Mouse (Mus musculus) liver, embryonic 14.5 days (tissue): ENCODE results near the gene Helz. TPM values are rescaled to one million over a fixed set of nuclear protein-coding genes. Genes with fewer than 3 reads are reported as not detected.

Experiments
- ATAC-seq: fragments of 200-750 bp; cut with Nextera tagmentation; 2 replicates; pipeline ENCODE4 v1.8.0; 2017; ENCODE audit warnings: moderate number of reproducible peaks, mild to moderate bottlenecking, moderate library complexity; ENCODE audit not compliant: insufficient read depth
- DNase-seq, 3 experiments: peaks; one replicate each; pipeline ENCODE4 v3.0.0-alpha.2; 2012 to 2013; ENCODE audit warnings: low read depth in 3 of 3, low spot score in 3 of 3
- H3K27ac ChIP-seq: fragments of 300-500 bp; sonication (generic); 2 replicates; pipeline ENCODE4 v1.5.1; 2014; ENCODE audit warnings: moderate library complexity, mild to moderate bottlenecking, control low read depth, inconsistent platforms
- H3K27me3 ChIP-seq: fragments of 300-500 bp; sonication (generic); 2 replicates; pipeline ENCODE4 v1.6.1; 2014; ENCODE audit warnings: mild to moderate bottlenecking, low read length, moderate library complexity; ENCODE audit not compliant: control insufficient read depth, insufficient read depth
- H3K36me3 ChIP-seq: fragments of 300-500 bp; sonication (generic); replicated peaks from 2 replicates; pipeline ENCODE4 v1.6.1; 2014; ENCODE audit warnings: low read depth; ENCODE audit not compliant: control insufficient read depth, insufficient read depth
- H3K4me1 ChIP-seq, 2 experiments: fragments of 200-500 bp in 1 of 2; fragments of 300-500 bp in 1 of 2; sonication (generic) in 1 of 2; replicated peaks; 2 replicates each; pipeline ENCODE4 v1.6.1; 2012 to 2014; ENCODE audit warnings: antibody characterized with exemption in 1 of 2, inconsistent platforms in 1 of 2, low read length in 1 of 2; ENCODE audit not compliant: control insufficient read depth in 2 of 2, insufficient read depth in 2 of 2
- H3K4me2 ChIP-seq: fragments of 300-500 bp; sonication (generic); 2 replicates; pipeline ENCODE4 v1.6.1; 2014; ENCODE audit warnings: low read depth, mild to moderate bottlenecking, control low read depth, moderate library complexity
- H3K4me3 ChIP-seq, 2 experiments: fragments of 200-500 bp in 1 of 2; fragments of 300-500 bp in 1 of 2; sonication (generic) in 1 of 2; 2 replicates each; pipeline ENCODE4 v1.5.1; 2012 to 2014; ENCODE audit warnings: low read depth in 2 of 2, low read length in 2 of 2, mild to moderate bottlenecking in 2 of 2, control low read depth in 1 of 2, inconsistent platforms in 1 of 2, moderate library complexity in 1 of 2; ENCODE audit not compliant: insufficient read depth in 1 of 2
- H3K9ac ChIP-seq: fragments of 300-500 bp; sonication (generic); replicated peaks from 2 replicates; pipeline ENCODE4 v1.6.1; 2014; ENCODE audit warnings: mild to moderate bottlenecking, control low read depth, moderate library complexity
- H3K9me3 ChIP-seq: fragments of 300-500 bp; sonication (generic); 2 replicates; pipeline ENCODE4 v1.6.1; 2016; ENCODE audit warnings: low read length, mixed read lengths; ENCODE audit not compliant: control insufficient read depth
- CTCF ChIP-seq: IDR thresholded peaks from 2 replicates; pipeline ENCODE4 v1.5.1; 2016; ENCODE audit warnings: antibody characterized with exemption, low read depth, control low read depth
- EP300 ChIP-seq: IDR thresholded peaks from 2 replicates; pipeline ENCODE4 v1.6.1; 2016; ENCODE audit warnings: antibody characterized with exemption, low read depth
- WGBS: fragments of 180-500 bp; shearing (Covaris S2); extraction: QIAGEN DNeasy Blood & Tissue Kit; methylation state at CpG from one replicate; pipeline ENCODE4 v1.1.7; 2014; ENCODE audit not compliant: insufficient replicate concordance; 5-methylcytosine and 5-hydroxymethylcytosine counted together
- polyA plus RNA-seq, 2 experiments: library from polyadenylated mRNA; depleted of rRNA in 1 of 2; stranded (reverse) in 1 of 2; unstranded in 1 of 2; fragments of >200 nt; fragmentation: Nextera tagmentation in 1 of 2; extraction: Ambion mirVana in 1 of 2; gene quantifications; 2 replicates each; pipeline versions ENCODE4 v1.2.1 to v1.2.3; 2012 to 2014

Helz gene
- polyA plus RNA-seq, 2 experiments: 3.0 to 5.6 TPM

DNA sequence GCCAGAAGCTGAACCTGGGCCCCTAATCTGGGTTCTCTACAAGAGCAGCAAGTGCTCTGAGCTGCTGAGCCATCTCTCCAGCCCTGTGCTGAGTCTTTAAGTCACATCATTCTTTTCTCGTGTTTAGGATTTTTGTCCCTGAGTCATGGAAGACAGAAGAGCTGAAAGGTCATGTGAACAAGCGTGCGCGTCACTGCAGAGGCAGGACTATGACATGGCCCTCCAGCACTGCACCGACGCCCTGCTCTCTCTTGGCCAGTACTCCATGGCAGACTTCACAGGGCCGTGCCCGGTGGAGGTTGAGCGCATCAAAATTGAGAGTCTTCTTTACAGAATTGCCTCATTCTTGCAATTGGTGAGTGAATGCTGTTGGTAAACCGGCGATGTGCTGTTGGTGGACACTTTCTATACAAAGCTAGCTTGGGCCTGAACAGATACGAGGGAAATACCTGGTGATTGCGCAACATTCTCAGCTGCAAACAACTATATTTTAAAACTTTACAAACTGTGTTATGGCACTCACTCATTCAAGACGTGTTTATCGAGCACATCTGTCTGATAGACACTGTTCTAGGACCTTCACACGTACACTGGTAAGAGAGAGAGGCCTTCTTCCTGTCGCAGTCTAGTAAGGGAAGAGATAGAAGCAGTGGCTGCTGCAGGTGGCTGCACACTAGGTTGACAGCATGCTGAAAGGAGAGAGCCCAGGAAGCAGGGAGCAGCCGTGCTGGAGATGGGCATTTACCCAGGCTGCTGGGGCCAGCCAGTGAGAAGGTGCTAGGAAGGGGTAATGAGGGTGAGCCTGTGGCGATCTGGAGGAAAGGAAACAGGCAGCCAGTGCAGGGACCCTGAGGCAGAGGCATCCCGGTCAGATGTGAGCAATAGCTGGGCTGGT is 27.3 kb downstream of the Helz start:
- H3K4me2 ChIP-seq: no peak overlapping the region
- H3K4me3 ChIP-seq: no peak overlapping the region
- H3K36me3 ChIP-seq: peaks cover 11% of the 10 kb centered on the region
- no peak overlapping the region for H3K9ac ChIP-seq
- H3K4me1 ChIP-seq: peaks cover 0 to 11% of the 10 kb centered on the region in 2 experiments; a peak in 3 of 4 replicates
- H3K27me3 ChIP-seq: no peaks in the 10 kb centered on the region
- WGBS: 79% methylated on average over 20 of the region's 20 CpGs
- DNase-seq (no peak), ATAC-seq (no peak)
- no peaks in the 10 kb centered on the region for H3K9me3 ChIP-seq
- no peak for TF ChIP-seq CTCF
- TF ChIP-seq EP300: no peak
- no peak overlapping the region for H3K27ac ChIP-seq

DNA sequence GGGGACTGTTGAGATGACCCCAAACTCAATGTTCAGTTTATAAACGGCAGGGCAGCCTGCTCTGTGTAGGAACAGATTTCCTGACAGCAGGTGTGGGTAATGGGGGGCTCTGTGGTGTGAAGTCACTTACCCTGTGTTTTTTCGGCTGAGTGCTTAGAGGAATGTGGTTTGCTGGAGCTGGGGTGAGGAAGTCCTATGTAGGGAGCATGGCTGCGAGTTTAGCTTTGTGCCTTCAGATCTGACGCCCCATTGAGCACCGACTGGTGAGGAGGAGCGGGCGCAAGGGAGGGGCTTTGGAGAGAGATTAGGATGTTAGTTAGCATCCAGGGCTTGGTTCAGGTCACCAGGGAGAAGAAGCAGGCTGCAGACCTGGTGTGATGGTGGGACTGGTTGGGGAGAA is 28.5 kb downstream of the Helz start:
- Histone ChIP-seq H3K4me1 (peaks cover 0 to 11% of the 10 kb centered on the region in 2 experiments; a peak in 3 of 4 replicates), H3K27me3 (no peaks in the 10 kb centered on the region), H3K9ac (no peak overlapping the region), H3K36me3 (peaks cover 11% of the 10 kb centered on the region), H3K27ac (no peak overlapping the region), H3K4me2 (no peak overlapping the region), H3K9me3 (no peaks in the 10 kb centered on the region), H3K4me3 (no peak overlapping the region)
- WGBS: 81% methylated on average over 7 of the region's 7 CpGs
- ATAC-seq (no peak), DNase-seq (no peak)
- TF ChIP-seq CTCF: no peak
- no peak for TF ChIP-seq EP300

DNA sequence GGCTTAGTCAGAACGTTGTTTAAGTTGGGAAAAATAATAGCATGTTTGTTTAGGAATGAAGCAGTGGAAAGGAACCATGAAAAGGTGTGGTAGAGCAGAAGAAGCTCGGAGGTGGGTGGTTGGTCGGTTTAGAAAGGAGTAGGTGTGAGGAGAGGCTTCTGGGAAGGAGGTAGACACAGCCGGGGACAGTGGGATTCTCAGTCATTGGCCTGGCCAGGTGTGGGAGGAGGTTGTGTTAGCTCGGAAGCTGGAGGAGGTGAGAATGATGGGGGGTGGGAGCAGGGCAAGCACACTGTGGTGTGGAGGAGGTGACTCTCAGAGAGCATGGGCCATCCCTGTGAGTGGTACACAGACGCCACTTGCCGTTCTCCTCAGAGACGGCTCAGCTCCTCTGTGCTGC is 29.7 kb downstream of the Helz start:
- peaks cover 11% of the 10 kb centered on the region for H3K36me3 ChIP-seq

DNA sequence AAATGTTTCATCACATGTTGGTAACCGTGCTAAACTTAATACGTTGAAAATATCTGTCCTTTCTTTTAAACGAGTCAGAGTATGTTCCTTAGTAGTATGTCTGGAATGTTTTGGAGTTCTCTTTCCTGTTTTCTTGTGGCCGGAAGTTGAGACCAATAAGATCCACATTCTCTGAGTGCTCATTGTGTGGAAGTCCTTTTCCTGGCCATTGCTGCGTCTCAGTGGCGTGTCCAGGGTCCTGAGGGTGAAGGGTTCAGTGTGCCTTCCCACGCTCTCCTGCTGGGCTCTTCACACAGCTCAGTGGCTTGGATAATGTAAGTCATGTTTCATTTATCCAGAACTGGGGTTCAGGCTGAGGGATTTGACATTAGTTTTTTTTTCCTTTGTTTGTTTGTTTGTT is 30.5 kb downstream of the Helz start:
- H3K27me3 ChIP-seq: no peaks in the 10 kb centered on the region
- DNase-seq (no peak), ATAC-seq (no peak)
- no peak overlapping the region for H3K4me2 ChIP-seq
- TF ChIP-seq EP300 (no peak), CTCF (no peak)
- H3K9me3 ChIP-seq: no peaks in the 10 kb centered on the region
- no peak overlapping the region for H3K27ac ChIP-seq
- no peak overlapping the region for H3K4me3 ChIP-seq
- H3K4me1 ChIP-seq: peaks cover 0 to 7% of the 10 kb centered on the region in 2 experiments; a peak in 3 of 4 replicates
- 72% methylated on average over 7 of the region's 7 CpGs for WGBS
- no peak overlapping the region for H3K9ac ChIP-seq
- peaks cover 11% of the 10 kb centered on the region for H3K36me3 ChIP-seq

More for the DNA sequence above, 29.7 kb downstream of the Helz start:
- H3K4me1 ChIP-seq: peaks cover 0 to 11% of the 10 kb centered on the region in 2 experiments; a peak in 3 of 4 replicates
- WGBS: 75% methylated on average over 8 of the region's 8 CpGs
- no peak overlapping the region for H3K27ac ChIP-seq
- no peaks in the 10 kb centered on the region for H3K9me3 ChIP-seq
- H3K9ac ChIP-seq: no peak overlapping the region
- ATAC-seq (no peak), DNase-seq (no peak)
- no peak overlapping the region for H3K4me2 ChIP-seq
- TF ChIP-seq CTCF (no peak), EP300 (no peak)
- no peak overlapping the region for H3K4me3 ChIP-seq
- H3K27me3 ChIP-seq: no peaks in the 10 kb centered on the region

DNA sequence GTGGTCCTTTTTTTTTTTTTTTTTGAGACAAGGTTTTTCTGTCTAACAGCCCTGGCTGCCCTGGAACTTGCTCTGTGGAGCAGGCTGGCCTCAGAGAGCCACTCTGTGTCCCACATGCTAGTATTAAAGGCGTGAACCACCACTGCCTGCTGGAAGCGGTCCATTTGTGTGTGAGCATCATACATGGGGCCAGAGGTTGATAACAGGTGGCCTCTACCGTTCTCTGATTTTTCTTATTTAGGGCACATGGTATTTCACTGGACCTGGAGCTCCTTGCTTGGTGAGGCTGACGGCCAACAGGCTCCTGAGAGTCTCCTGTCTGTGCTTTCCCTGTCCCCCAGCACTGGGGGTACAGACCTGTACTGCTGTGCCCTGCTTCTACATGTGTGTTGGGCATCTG is 33.1 kb downstream of the Helz start:
- Histone ChIP-seq H3K9ac (no peak overlapping the region), H3K36me3 (peaks cover 7% of the 10 kb centered on the region), H3K27ac (no peak overlapping the region), H3K4me3 (no peak overlapping the region), H3K4me1 (no peaks in the 10 kb centered on the region), H3K27me3 (no peaks in the 10 kb centered on the region), H3K9me3 (no peaks in the 10 kb centered on the region), H3K4me2 (no peak overlapping the region)
- no peak for ATAC-seq
- no peak for TF ChIP-seq CTCF
- TF ChIP-seq EP300: no peak
- DNase-seq: no peak
- 74% methylated on average over 4 of the region's 4 CpGs for WGBS
